Mouse (Mus musculus) ES-E14 (cell line): ENCODE measurements around the gene Nkain4.

Source experiments
- CHD2 ChIP-seq: IDR thresholded peaks from 2 replicates; pipeline ENCODE4 v1.6.1; 2014; ENCODE audit warnings: mild to moderate bottlenecking, low read depth, low read length, inconsistent platforms
- HCFC1 ChIP-seq: IDR thresholded peaks from 2 replicates; pipeline ENCODE4 v1.6.1; 2012; ENCODE audit warnings: low read length, inconsistent platforms, borderline replicate concordance; ENCODE audit not compliant: insufficient read depth
- MAFK ChIP-seq: IDR thresholded peaks from 2 replicates; pipeline ENCODE4 v1.6.1; 2014; ENCODE audit warnings: mild to moderate bottlenecking, low read depth, low read length, inconsistent platforms; ENCODE audit not compliant: insufficient read depth
- ZNF384 ChIP-seq: IDR thresholded peaks from 2 replicates; pipeline ENCODE4 v1.6.1; 2012; ENCODE audit warnings: low read depth, low read length, inconsistent platforms

DNA sequence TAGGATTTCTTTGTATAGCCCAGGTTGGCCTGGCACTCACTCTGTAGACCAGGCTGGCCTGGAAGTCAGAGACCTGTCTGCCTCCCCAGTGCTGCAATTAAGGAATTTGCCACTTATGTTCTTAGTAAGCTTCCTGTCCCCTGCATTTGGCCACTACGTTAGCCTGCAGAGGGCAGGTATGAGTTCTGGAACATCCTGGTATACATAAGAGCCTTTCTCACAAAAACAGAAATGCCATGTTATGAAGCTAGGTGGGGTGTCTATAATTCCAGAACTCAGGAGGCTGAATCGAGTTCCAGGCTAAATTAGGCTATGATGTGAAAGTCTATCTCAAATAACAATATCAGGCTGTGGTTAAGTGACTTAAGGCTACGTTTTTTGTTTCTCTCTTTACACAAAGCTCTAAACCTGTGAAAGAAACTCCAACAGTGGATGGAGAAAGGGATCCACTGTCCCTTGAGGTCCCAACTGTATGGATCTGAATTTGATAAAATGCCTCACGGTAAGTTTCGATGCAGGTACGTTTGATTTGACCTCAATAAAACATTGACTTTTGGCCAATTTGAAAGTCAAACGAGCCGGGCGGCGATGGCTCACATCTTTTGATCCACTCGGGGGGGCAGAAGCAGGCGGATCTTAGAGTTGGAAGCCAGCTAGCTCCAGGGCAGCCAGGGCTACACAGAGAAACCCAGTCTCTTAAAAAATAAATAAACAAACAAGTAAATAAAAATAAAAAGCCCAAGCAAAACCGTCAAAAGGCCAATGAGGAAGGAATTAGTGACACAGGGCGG, 11.8 kb upstream of the Nkain4 start:
- TF ChIP-seq MAFK: no peak
- no peak for TF ChIP-seq CHD2
- no peak for TF ChIP-seq ZNF384
- no peak for TF ChIP-seq HCFC1
